Mouse (Mus musculus) thymus, postnatal 10 days (tissue): ENCODE data around the gene Inpp4b.

Source experiments
- DNase-seq, 2 experiments: peaks; one replicate each; pipeline ENCODE4 v3.0.0; 2021; ENCODE audit warnings: low spot score in 2 of 2

Gene Inpp4b

DNA sequence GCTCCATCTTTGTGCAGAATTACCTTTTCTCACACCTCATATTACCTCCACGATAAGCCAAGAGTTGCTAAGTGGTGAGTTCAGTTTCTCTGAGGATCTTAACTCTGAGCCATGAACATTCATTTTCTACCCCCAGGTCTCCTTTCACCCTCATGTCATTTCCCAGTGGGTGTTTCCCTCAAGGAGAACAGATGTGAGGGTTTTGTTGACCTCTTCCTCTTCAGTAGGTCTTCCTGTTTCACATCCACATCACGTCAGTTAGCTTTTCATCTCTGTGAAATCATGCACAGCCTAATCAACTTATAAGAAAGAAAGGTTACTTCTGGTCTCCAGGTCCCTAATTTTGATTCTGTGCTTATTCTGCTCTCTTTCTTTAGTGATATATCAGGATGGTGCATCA lies 124.4 kb downstream of the Inpp4b start:
- DNase-seq: no peak

DNA sequence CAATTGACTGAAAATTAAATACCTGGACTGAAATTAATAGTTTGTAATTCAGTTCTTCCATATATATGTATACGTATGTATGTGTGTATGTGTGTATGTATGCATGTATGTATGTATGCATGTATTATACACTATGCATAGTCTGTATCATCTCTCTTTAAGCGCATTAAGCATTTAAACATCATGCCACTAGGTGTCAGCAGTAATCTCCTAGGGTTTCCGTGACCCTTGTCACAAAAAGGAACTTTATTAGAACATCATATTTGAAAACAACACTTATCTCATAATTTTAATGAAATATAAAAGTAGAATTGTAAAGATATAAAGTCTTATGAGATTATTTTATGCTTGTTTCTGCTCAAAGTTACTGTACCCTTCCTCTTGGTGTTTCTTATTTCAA lies 136.3 kb downstream of the Inpp4b start:
- peak in 1 of 2 experiments; percentile 41 for DNase-seq

DNA sequence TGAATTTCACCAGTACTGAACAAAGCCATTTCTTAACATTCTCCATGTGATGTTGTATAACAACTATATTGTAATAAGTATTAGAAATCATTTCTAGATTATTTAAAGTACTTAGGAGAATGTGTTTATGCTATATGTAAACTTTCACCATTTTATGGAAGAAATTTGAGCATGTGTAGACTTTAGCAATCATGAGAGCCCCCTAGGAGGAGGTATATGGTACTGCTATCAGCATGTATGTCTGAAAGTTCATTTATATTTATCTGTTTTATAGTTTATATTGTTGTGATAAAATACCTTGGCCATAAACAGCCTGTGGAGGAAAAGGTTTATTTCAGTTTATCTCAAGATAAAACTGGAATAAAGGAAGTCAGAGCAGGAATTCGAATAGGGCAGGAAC lies 141.5 kb downstream of the Inpp4b start:
- no peak for DNase-seq

DNA sequence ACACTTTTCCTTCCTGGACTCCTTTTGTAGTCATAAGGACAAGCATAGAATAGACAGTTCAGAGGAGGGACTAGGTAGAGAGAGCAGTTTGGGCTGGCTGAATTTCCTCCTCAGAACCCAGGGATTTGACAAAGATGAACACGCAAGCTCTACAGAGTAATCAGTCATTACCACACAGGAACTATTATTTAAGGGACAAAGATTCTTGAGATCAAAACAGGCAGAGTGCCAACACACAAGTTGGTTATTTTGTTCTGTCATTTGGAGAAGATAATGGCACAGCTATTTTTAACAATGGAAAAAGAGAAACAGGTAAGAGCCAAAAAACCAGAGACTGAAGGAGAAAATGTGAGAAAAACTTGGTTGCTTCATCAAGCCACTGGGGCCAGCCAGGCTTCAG lies 143.3 kb downstream of the Inpp4b start:
- no peak for DNase-seq

DNA sequence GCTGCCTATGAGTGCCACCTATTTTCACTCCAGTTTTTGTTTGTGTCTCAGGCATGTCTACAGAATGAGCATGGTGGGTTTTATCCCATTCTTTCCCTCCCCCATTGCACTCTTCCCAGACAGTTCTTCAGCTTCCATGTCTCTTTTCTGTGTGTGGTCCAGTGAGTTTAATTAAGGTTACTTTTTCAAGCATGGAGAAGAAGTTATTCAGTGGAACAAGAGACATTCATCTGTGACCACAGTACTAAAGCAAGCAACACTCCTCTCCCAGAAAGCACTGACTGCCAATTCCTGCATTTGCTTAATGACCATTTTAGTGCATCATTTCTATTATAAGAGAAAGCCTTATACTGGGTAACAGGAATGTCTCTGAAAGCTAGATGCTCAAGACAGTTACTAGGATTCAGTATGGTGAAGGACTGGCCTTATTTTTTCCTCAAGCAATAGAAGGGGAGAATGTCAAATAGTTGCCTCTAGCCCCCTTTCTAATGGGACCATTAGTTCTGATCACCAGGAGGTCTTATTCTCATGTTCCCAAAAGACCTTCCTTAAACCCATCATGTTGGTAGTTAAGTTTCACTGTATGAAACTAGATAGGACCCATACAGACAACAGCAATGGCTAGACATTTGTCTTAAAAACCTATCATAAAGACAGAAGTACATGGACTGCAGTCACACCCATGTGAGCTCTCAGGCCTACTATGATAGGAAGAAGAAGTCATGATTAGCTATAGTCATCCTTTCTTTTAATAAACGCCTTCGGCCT lies 147.7 kb downstream of the Inpp4b start:
- no peak for DNase-seq

DNA sequence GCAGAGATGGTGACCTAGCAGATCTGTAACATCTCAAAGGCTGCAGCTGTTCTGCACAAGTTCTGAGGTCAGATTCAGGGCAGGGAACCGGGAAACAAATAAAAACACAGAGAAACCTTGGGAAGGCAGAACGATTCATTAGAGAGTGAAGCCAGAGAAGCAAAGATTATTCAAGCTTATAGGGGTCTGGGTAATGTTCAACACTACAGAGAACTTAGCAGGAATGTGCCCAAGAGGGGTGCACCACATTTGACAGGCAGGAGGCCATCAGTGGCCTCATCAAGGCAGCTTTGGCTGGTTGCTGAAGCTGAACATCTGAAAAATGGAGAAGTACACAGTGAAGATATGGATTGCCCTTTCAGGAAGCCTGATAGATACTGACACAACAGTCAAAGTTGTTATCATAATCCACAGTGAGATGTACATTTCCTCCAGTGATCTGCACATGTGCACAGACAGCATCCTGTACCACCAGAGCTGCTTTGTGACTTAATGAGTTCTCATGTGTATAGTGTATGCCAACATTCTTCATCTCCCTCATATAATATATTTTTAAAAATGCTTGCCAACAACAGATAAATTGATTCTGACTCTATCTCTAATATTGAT lies 148.8 kb downstream of the Inpp4b start:
- DNase-seq: no peak

DNA sequence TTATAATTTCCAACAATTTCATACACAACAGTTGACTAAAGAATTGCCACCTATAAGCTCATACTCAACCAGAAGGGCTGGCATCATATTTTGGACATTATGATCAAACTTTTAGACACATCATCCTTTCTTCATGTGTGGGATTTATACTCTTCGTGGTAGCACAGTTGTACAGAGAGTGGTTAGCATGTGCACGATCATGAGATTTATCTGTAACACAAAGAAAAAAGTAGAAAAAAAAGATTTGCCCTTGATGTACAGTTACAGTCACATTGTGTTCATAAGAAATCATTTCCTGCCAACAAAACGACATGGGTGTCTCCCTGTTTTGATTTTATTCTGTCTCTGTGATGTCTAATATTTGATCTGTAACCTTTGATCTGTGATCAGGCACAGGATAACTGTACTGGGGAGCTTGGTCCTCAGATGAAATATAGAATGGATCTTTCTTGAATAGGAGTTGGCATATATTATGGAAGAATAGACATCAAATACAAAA lies 149.4 kb downstream of the Inpp4b start:
- DNase-seq: no peak

DNA sequence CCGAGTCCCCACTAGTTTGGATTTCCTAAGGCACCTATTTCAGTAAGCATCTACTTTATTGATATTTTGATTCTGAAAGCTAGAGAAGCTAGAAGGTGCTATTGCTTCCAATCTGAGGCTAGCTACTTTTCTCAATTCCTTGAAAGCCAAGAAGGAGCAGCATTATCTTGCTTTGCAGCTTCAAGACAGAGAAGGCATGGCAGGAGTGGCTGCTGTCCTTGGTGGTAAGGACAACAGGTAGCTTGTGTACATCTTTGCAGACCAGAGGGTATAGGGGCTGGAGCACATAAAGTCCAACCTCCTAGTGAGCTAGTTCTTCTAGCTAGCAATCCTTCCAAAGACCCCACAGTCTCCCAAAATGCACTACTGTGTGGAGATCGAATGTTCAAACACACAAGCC lies 152.5 kb downstream of the Inpp4b start:
- no peak for DNase-seq

DNA sequence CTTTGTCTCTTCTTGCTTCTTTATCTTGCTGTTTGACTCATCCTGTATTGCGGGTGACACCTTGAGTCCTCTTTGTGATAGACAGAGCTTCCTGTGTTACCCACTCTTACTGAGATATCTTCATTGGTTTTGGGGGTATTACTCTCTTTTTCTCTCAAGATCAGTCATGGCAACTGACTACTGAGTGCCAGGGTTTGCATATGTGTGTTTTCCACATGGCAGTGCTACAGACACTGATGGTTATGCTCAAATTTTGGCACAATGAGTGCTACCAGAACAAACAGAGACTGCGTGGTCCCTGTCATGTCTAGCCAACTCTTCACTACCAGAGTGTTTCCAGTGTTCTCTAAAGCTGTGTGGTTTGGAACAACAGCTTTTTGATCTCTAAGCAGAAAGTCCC lies 155.3 kb downstream of the Inpp4b start:
- no peak for DNase-seq

DNA sequence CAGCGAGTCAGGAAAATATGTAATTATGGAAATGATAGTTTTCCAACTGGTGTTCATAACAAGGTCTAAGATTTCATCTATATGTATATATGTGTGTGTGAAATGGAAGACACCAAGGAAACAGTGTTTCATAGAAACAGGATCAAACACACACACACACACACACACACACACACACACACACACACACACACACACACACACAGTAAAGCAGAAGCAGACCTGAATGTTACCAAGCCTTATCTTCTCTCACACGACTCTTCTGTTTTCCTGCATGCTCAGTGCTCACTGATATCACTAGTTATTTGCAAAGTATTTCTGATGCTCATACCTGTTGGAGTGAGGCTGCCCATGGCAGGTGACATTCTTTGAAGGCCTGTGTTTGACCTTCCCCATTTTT lies 159.9 kb downstream of the Inpp4b start:
- no peak for DNase-seq

DNA sequence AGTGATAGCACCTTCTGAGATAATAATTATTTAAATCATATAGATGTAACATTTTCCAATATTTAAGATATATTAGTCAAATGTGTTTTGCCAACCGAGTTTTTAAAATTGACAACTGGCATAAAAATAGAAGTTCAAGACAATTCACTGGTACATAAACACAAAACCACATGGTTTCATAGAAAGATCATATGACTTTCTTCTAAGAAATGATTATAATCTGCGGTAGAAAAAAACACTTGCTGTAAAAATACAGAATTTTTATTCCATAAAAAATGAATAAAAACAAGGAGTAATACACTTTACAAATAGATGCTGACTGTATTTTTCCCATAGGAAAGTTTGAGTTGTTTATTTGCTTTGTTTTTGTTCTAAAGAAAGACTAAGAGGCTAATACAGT lies 160.6 kb downstream of the Inpp4b start:
- DNase-seq: no peak

DNA sequence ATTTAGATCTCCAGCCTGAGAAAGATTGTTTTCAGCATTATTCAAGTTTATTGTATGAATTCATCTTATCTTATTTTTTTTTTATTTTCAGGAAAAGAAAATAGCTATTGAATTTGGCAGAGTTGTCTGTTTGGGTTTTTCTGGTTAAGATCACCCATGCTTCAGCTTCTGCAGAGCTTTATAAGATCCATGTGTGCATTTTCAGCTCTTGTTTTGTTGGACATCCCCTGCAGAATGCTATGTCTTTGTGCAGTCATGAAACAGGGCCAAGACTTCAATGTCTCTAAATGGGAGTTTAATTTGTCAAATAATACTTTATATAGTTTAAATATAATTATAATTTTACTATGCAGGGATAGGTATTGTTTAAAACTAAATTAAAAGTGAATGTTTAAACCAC lies 170.5 kb downstream of the Inpp4b start:
- no peak for DNase-seq

DNA sequence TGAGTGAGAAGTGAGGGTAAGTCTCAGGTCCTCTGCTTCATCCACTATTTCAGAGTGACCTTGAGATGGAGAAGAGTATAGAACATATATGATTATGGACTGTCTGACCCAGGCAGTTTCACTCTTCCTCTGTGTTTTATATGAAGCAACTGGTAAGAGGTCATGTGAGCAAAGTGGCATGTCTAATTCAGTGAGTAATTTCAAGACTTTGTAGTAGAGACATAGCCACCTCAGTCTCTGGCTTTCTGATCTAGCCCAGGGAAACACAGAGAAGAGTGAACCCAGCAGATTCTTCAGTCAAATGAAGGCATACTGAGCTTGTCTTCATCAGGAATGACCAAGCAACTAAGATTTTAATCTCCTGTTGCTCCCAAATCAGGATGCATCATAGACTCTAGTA lies 172.1 kb downstream of the Inpp4b start:
- DNase-seq: no peak

DNA sequence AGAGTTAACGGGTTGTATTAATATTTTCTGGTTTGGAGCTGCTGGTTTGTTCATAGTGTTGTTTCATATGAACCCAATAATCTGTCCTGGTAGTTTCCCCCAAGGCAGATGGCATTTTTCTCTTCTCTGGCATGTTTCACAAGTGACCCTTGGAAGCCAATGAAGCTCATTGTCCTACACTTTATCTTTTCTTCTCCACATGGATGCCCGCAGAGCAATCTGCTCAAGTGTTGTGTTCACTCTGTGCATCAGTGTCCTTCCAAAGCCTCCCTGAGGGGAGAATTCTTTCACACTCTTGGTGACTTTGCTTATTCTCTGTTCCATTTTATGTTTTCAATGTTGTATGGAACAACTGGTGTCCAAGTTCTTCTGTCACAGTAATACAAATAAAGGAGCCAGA lies 179.7 kb downstream of the Inpp4b start:
- DNase-seq: no peak

DNA sequence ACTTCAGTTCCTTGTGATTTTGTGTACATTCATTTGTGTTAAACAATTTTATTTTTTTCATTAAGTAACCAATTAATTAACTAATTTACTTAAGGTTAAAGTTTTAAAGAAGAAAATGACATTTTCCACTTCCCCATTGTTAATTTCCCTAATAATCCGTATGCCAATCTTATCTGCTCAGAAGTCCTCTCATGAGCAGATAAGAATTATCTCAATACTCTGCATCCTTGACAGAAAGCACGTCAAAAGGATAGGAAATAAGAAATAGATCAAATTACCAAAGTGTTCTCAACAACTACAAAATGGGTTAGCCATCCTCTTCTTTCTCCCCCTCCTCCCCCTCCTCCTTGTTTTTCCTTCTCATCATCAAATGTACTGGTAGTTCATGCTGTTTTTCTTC lies 182.2 kb downstream of the Inpp4b start:
- DNase-seq: no peak

DNA sequence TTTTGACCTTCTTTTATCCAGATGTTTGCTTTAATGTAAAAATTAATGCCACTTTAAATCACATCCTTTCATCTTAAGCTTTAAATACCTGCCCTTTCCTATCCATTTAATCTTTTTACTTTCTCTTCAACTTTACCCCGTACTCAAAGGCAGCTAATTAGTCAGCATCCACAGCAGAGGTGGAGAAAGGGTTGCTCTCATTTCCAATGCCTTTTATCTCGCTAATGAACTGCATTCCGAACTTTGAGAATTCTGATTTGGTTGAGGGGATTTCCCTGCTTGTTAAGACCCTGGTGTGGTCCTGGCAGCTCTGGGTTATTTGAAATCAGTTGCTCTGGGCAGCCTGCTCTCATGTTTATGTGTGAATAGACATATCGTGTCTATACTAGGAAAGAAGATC lies 185.3 kb downstream of the Inpp4b start:
- no peak for DNase-seq

DNA sequence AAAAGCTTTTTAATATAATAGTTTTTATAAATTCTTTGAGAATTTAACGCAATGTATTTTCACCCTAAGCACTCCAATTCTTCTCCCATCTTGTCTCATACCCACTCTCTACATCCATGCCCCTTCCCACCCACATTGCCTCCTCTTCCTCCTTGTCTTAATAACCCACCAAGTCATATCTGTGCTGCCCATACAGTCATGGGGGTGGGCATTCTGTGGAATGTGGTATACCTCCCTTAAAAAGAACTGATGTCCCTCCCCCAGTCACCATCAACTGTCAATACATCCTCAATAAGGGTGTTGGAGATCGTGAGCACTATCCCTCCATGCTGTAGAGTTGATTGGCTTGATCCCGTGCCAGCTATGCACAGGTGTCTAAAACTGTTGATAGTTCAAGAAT lies 196.0 kb downstream of the Inpp4b start:
- DNase-seq: no peak

DNA sequence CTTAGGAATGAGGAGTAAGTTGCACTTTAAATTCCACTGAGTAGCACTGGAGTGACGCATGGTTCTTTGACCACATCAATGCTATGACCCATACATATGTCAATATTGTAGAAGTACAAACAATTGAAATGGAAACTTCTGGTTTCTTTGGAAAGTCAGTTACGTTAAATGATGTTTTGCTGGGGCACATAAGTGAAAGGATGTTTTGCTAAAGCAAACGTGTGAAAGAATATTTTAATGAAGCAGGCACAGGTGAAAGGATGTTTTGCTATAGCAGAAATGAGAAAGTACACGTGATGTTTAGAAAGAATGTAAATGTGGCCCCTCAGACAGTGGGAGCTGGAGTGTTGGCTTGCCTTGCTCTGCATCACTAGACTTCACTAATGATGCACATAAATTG lies 216.2 kb downstream of the Inpp4b start:
- no peak for DNase-seq

DNA sequence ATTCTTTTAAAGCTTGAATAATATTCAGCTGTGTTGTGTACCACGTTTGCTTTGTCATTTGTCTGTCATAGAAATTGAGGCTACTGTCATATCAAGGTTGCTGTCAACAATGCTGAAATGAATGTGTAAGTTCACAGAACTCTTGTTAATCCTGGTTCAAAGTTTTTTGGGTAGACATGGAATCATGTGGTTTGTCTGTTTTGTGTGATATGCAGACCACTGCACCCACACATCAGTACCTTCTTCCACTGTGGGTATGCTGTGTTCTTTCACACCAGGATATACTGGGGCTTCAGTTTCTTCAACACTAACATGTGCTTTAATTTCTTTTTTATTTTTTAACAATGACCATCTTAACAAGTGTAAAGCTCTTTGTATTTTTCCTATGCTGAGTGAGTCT lies 220.0 kb downstream of the Inpp4b start:
- DNase-seq: no peak

DNA sequence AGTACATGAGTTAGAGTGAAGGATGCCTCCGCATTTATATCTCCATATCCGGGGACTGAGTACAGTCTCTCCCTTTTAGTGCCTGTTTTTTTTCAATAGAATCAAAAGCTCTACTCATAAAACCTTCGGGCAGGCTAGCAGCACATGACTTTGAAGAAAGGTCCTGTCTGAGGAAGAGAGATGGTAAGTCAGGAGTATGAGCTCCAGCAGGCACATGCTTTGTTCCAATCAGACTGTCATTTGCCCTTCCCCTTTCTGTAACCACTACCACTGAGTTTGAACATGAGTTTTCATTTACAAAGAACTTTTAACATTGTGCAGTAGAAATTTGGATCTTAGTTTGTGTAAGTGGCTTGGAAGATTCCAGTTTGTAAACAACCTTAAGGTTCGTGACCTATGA lies 223.1 kb downstream of the Inpp4b start:
- no peak for DNase-seq

DNA sequence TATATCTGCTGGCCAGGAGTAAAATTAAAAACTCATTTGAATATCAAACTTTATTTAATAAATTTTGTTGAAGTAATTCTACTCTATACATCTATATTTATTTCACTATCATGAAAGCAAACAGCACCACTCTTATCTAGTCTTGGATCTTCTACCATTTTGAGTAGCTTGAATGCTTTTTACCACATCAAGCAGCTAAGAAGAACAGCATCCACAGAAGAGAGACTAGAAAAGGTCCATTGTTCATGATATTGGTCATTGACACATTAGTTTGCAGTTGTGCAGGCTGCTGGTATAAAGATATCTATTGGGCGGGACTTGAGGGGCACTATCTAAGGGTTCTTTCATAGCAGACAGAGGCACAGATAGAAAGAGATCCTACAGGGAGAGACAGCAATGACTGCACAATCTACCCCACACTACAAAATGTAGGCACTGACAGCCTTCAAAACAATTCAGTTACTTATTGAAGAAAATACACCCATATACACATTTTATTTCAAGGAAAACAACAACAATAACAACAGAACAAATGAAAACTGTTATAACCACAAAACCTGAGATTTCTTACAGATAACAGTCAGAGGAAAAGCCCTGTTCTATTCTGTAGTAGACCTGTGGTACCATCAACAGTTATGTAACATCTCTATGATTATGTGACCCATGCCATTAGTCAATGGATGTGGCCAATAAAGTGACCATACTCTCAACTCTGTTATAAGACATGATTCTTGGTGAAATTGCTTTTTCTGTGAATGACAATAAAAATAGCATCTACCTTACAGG lies 230.2 kb downstream of the Inpp4b start:
- DNase-seq: no peak

DNA sequence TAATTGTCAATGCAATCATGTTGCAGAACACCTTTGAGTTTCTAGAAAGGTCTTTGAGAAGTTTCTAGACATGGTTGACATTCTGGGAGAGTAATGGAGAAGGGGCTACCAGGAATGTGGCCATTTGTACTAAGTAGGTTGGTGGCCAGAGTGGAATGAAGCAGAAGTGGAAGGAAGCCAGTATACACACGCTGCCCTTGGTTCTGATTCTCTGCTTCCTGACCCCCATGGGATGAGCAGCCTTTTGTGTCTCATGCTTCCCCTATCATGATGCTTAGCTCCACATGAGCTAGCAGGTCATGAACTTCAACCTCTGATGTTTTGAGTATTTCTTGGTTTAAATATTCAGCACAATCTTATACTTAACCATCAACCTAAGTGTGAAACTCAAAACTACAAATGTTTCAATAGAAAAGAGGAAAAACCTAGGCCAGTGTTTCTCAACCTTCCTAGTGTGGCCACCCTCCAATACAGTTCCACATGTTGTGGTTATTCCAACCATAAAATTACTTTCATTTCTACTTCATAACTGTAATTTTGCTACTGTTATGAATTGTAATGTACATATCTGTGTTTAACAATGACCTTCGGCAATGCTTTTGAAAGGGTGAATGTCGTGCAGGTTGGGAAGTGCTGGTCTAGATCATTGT lies 233.0 kb downstream of the Inpp4b start:
- no peak for DNase-seq
